8 mouse cellular contexts compared by ENCODE assay signal in genomic region chr11:11686569-11687051, GRCm38 (mm10). TPM values are rescaled to one million over a fixed set of nuclear protein-coding genes. Genes with fewer than 3 reads are reported as not detected.
DNase-seq lines count a peak whose midpoint lies in the region; ATAC-seq and TF ChIP-seq lines count a peak whose summit lies in the region.

No protein-coding gene starts in this region.

- peak overlapping the region; percentile 98 for H3K4me2 ChIP-seq in embryonic facial prominence, embryonic 14.5 days (ENCODE audit: low read depth, low read length)
- H3K4me2 ChIP-seq in limb, embryonic 15.5 days: peak overlapping the region; percentile 99

- no peak for ATAC-seq in megakaryocyte, adult 5-6 weeks (ENCODE audit: poor library complexity, severe bottlenecking)
- ATAC-seq in embryonic facial prominence, embryonic 14.5 days (ENCODE audit: low read depth): no peak
- ATAC-seq in limb, embryonic 15.5 days (ENCODE audit: insufficient number of reproducible peaks, low FRiP score, low TSS enrichment, low read depth): no peak

- no peak for DNase-seq in embryonic facial prominence, embryonic 14.5 days (ENCODE audit: low spot score)
- DNase-seq in left cerebral cortex, postnatal 36 days (ENCODE audit: low spot score in 2 of 2): no peak
- DNase-seq in cerebellum, adult 2 months: no peak
- DNase-seq in kidney, adult 11 months: no peak

- no peaks in the 10 kb centered on the region for H3K9me3 ChIP-seq in megakaryocyte, embryonic 14.5 days
- no peaks in the 10 kb centered on the region for H3K9me3 ChIP-seq in embryonic facial prominence, embryonic 14.5 days (ENCODE audit: control insufficient read depth, low read length)
- H3K9me3 ChIP-seq in limb, embryonic 15.5 days: no peaks in the 10 kb centered on the region

- TF ChIP-seq CTCF in small intestine, adult 2 months (IDR thresholded peaks at IDR 0.05; ENCODE audit: extremely low read depth, insufficient read length, insufficient replicate concordance, low read depth, low read length): no peak
- no peak for TF ChIP-seq CTCF in cerebellum, adult 2 months (IDR thresholded peaks at IDR 0.05; ENCODE audit: borderline replicate concordance, insufficient read depth, low read depth, low read length)

- H3K4me3 ChIP-seq in megakaryocyte, embryonic 14.5 days (replicated peaks): peak overlapping the region; percentile 95
- H3K4me3 ChIP-seq in embryonic facial prominence, embryonic 14.5 days (ENCODE audit: low read depth, low read length): peak overlapping the region; percentile 67
- peak overlapping the region; percentile 63 for H3K4me3 ChIP-seq in limb, embryonic 15.5 days
- peak overlapping the region; percentile 68 for H3K4me3 ChIP-seq in small intestine, adult 2 months (ENCODE audit: low read depth, low read length)
- H3K4me3 ChIP-seq in cerebellum, adult 2 months (replicated peaks; ENCODE audit: insufficient read depth, low read depth, low read length): no peak overlapping the region

- no peaks in the 10 kb centered on the region for H3K36me3 ChIP-seq in megakaryocyte, embryonic 14.5 days (replicated peaks; ENCODE audit: low read length)
- no peaks in the 10 kb centered on the region for H3K36me3 ChIP-seq in embryonic facial prominence, embryonic 14.5 days (ENCODE audit: control insufficient read depth, insufficient read depth, low read length)
- H3K36me3 ChIP-seq in limb, embryonic 15.5 days: no peaks in the 10 kb centered on the region
- H3K36me3 ChIP-seq in small intestine, adult 2 months (ENCODE audit: control insufficient read depth, insufficient read depth, low read length): no peaks in the 10 kb centered on the region

- WGBS in embryonic facial prominence, embryonic 14.5 days: 13% methylated on average over 16 of the region's 16 CpGs
- WGBS in limb, embryonic 15.5 days: 14% methylated on average over 16 of the region's 16 CpGs
- 5% methylated on average over 16 of the region's 16 CpGs for WGBS in small intestine, adult 2 months
- 16% methylated on average over 16 of the region's 16 CpGs for WGBS in cerebellum, adult 2 months

- TF ChIP-seq POLR2A in small intestine, adult 2 months (IDR thresholded peaks at IDR 0.05; ENCODE audit: low read depth, low read length): no peak
- no peak for TF ChIP-seq POLR2A in cerebellum, adult 2 months (IDR thresholded peaks at IDR 0.05; ENCODE audit: borderline replicate concordance, insufficient read depth, low read length)

- H3K4me1 ChIP-seq in megakaryocyte, embryonic 14.5 days: peaks cover 70% of the 10 kb centered on the region
- H3K4me1 ChIP-seq in embryonic facial prominence, embryonic 14.5 days (ENCODE audit: control insufficient read depth, insufficient read depth, low read length): no peaks in the 10 kb centered on the region
- peaks cover 17% of the 10 kb centered on the region for H3K4me1 ChIP-seq in limb, embryonic 15.5 days
- H3K4me1 ChIP-seq in small intestine, adult 2 months (ENCODE audit: control insufficient read depth, insufficient read depth, insufficient read length, low read length): no peaks in the 10 kb centered on the region
- H3K4me1 ChIP-seq in cerebellum, adult 2 months (ENCODE audit: control insufficient read depth, insufficient read depth, low read length): no peaks in the 10 kb centered on the region; the same call in 1 of the 2 replicates

- peak overlapping the region; percentile 52 for H3K9ac ChIP-seq in embryonic facial prominence, embryonic 14.5 days (ENCODE audit: low read depth, low read length)
- H3K9ac ChIP-seq in limb, embryonic 15.5 days: no peak overlapping the region

- peaks cover 22% of the 10 kb centered on the region for H3K27me3 ChIP-seq in megakaryocyte, embryonic 14.5 days (replicated peaks)
- peaks cover 61% of the 10 kb centered on the region for H3K27me3 ChIP-seq in embryonic facial prominence, embryonic 14.5 days (replicated peaks; ENCODE audit: control insufficient read depth, insufficient read depth, low read length)
- peaks cover 56% of the 10 kb centered on the region for H3K27me3 ChIP-seq in limb, embryonic 15.5 days
- H3K27me3 ChIP-seq in small intestine, adult 2 months (ENCODE audit: control insufficient read depth, insufficient read depth, low read length): peaks cover 11% of the 10 kb centered on the region
- peaks cover 5% of the 10 kb centered on the region; the same call in 1 of the 2 replicates for H3K27me3 ChIP-seq in cerebellum, adult 2 months (ENCODE audit: control insufficient read depth, insufficient read depth, low read length)

- intact Hi-C loops in left cerebral cortex, postnatal 36 days (cut with DNase I): no loop called here

- no peak overlapping the region for H3K27ac ChIP-seq in embryonic facial prominence, embryonic 14.5 days (replicated peaks; ENCODE audit: low read depth, low read length)
- no peak overlapping the region for H3K27ac ChIP-seq in limb, embryonic 15.5 days
- peak overlapping the region; percentile 71 for H3K27ac ChIP-seq in small intestine, adult 2 months (ENCODE audit: insufficient read depth, low read depth, low read length)
- H3K27ac ChIP-seq in cerebellum, adult 2 months (ENCODE audit: insufficient read depth, low read length): no peak overlapping the region

RNA-seq across cellular contexts. Expression of gene Ikzf1, which starts 1.8 kb away (rescaled TPM):
- polyA plus RNA-seq in megakaryocyte, embryonic 14.5 days (2012; ENCODE audit: insufficient read depth, low replicate concordance): 15.2 and 18.0 TPM in 2 replicates
- 217 and 226 TPM in 2 replicates for total RNA-seq in megakaryocyte, adult 5-6 weeks (2015)
- total RNA-seq in megakaryocyte, adult 5-6 weeks (2017): 80.8 and 104 TPM in 2 replicates
- polyA plus RNA-seq in embryonic facial prominence, embryonic 14.5 days (2014; fragmentation: Nextera tagmentation; extraction: Ambion mirVana): 4.7 and 4.8 TPM in 2 replicates
- polyA plus RNA-seq in limb, embryonic 15.5 days (2015; fragmentation: Nextera tagmentation; extraction: Ambion mirVana): 1.8 and 2.5 TPM in 2 replicates
- 15.6 and 21.9 TPM in 2 replicates for polyA plus RNA-seq in small intestine, adult 2 months (2012; rRNA removed)
- 1 to 10 TPM; 2.7 to 3.7 TPM for total RNA-seq in left cerebral cortex, postnatal 36 days (2021)
- 0.60 and 0.82 TPM in 2 replicates for polyA plus RNA-seq in cerebellum, adult 2 months (2012; rRNA removed)

RNA-seq across cellular contexts. Expression of gene 4930512M02Rik, which starts 59.0 kb away (rescaled TPM):
- not detected in 2 replicates for polyA plus RNA-seq in megakaryocyte, embryonic 14.5 days (2012; ENCODE audit: insufficient read depth, low replicate concordance)
- not detected in 2 replicates for total RNA-seq in megakaryocyte, adult 5-6 weeks (2015)
- not detected in 2 replicates for total RNA-seq in megakaryocyte, adult 5-6 weeks (2017)
- polyA plus RNA-seq in embryonic facial prominence, embryonic 14.5 days (2014; fragmentation: Nextera tagmentation; extraction: Ambion mirVana): not detected in 2 replicates
- not detected in 2 replicates for polyA plus RNA-seq in limb, embryonic 15.5 days (2015; fragmentation: Nextera tagmentation; extraction: Ambion mirVana)
- not detected in 2 replicates for polyA plus RNA-seq in small intestine, adult 2 months (2012; rRNA removed)
- not detected for total RNA-seq in left cerebral cortex, postnatal 36 days (2021)
- polyA plus RNA-seq in cerebellum, adult 2 months (2012; rRNA removed): not detected in 2 replicates
